Mouse (Mus musculus) neural tube, embryonic 12.5 days (tissue): Measurements from ENCODE around the gene Spcs1. TPM values are rescaled to one million over a fixed set of nuclear protein-coding genes. Genes with fewer than 3 reads are reported as not detected.
A peak's percentile ranks its signal among the peaks of the same experiment; 100 is the strongest.

ENCODE experiments used
- ATAC-seq: fragments of 200-750 bp; cut with Nextera tagmentation; 2 replicates; pipeline ENCODE4 v1.8.0; 2017; ENCODE audit warnings: low read depth, mild to moderate bottlenecking, moderate TSS enrichment, moderate library complexity; ENCODE audit not compliant: low FRiP score
- H3K27ac ChIP-seq: fragments of 300-500 bp; sonication (generic); 2 replicates; pipeline ENCODE4 v1.5.1; 2016
- H3K27me3 ChIP-seq: fragments of 300-500 bp; sonication (generic); replicated peaks from 2 replicates; pipeline ENCODE4 v1.6.1; 2016; ENCODE audit warnings: mild to moderate bottlenecking
- H3K36me3 ChIP-seq: fragments of 300-500 bp; sonication (generic); 2 replicates; pipeline ENCODE4 v1.6.1; 2016; ENCODE audit warnings: mild to moderate bottlenecking
- H3K4me1 ChIP-seq: fragments of 300-500 bp; sonication (generic); 2 replicates; pipeline ENCODE4 v1.6.1; 2016
- H3K4me2 ChIP-seq: fragments of 300-500 bp; sonication (generic); replicated peaks from 2 replicates; pipeline ENCODE4 v1.6.1; 2016; ENCODE audit warnings: mild to moderate bottlenecking
- H3K4me3 ChIP-seq: fragments of 300-500 bp; sonication (generic); 2 replicates; pipeline ENCODE4 v1.5.1; 2016
- H3K9ac ChIP-seq: fragments of 300-500 bp; sonication (generic); 2 replicates; pipeline ENCODE4 v1.6.1; 2016; ENCODE audit warnings: mild to moderate bottlenecking
- H3K9me3 ChIP-seq: fragments of 300-500 bp; sonication (generic); 2 replicates; pipeline ENCODE4 v1.6.1; 2016; ENCODE audit warnings: mild to moderate bottlenecking
- WGBS: fragments of 180-500 bp; shearing (Covaris S2); methylation state at CpG from one replicate; pipeline ENCODE4 v1.1.7; 2016; 5-methylcytosine and 5-hydroxymethylcytosine counted together
- polyA plus RNA-seq: library from polyadenylated mRNA; unstranded; fragments of >200 nt; fragmentation: Nextera tagmentation; extraction: Ambion mirVana; gene quantifications from 2 replicates; pipeline ENCODE4 v1.2.1, GENCODE M21; 2016

Gene Spcs1
- polyA plus RNA-seq, 1 experiment from 2014 or later = 299 TPM

- WGBS = 93% methylated on average over 2 of the region's 2 CpGs
- ATAC-seq = no peak
- Histone ChIP-seq H3K36me3 (peaks cover 24% of the 10 kb centered on the region), H3K9ac (no peak overlapping the region), H3K4me2 (no peak overlapping the region), H3K27me3 (no peaks in the 10 kb centered on the region), H3K9me3 (no peaks in the 10 kb centered on the region), H3K4me3 (no peak overlapping the region), H3K27ac (no peak overlapping the region), H3K4me1 (peaks cover 16% of the 10 kb centered on the region)
Observed at GRCm38 (mm10) chr14:31004527-31004926, 3.1 kb upstream of the Spcs1 start.

DNA sequence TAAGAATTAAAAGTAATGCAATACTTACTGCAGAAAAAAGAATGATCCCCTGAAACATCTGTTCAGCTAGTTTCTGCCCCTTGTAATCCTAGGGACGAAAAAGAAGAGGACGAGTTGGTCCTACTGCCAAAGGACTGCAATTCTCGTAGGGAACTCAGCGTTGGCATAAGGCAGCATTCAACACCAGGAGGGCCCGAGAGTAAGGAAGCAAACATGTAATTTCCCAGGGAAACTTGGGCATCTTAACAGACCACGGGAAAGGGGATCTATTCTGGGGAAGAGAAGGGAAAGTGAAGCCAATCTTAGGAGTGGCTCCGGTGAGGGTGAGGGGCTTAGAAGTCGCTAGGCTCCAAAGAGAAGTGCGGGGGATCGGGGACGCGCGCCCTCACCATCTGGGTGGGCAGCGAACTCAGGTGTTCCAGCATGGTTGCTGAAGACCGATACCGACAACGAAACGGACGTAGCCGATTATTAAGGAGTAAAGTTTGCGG lies 611 bp downstream of the Spcs1 start:
- H3K27ac ChIP-seq = 0 out of 2 replicates have a peak overlapping the region, but pooled peaks have one; percentile 79
- no peaks in the 10 kb centered on the region for H3K27me3 ChIP-seq
- peak overlapping the region; percentile 90 for H3K9ac ChIP-seq
- peaks cover 16% of the 10 kb centered on the region for H3K4me1 ChIP-seq
- peaks cover 9% of the 10 kb centered on the region; the same call in 1 of the 2 replicates for H3K36me3 ChIP-seq
- peak; percentile 43 for ATAC-seq
- under 1% methylated on average over 21 of the region's 21 CpGs for WGBS
- peak overlapping the region; percentile 98 for H3K4me3 ChIP-seq
- H3K9me3 ChIP-seq = no peaks in the 10 kb centered on the region
- peak overlapping the region; percentile 73 for H3K4me2 ChIP-seq

GRCm38 (mm10) chr14:31000356-31000755 lies 1.1 kb downstream of the Spcs1 start:
- H3K27me3 ChIP-seq = no peaks in the 10 kb centered on the region
- ATAC-seq = no peak
- no peaks in the 10 kb centered on the region for H3K9me3 ChIP-seq
- peak overlapping the region; percentile 73 for H3K4me2 ChIP-seq
- no peak overlapping the region for H3K27ac ChIP-seq
- 65% methylated on average over 10 of the region's 10 CpGs for WGBS
- peaks cover 16% of the 10 kb centered on the region for H3K4me1 ChIP-seq
- H3K4me3 ChIP-seq = peak overlapping the region; percentile 98
- peaks cover 9% of the 10 kb centered on the region; the same call in 1 of the 2 replicates for H3K36me3 ChIP-seq
- H3K9ac ChIP-seq = no peak overlapping the region; the same call in 1 of the 2 replicates

DNA sequence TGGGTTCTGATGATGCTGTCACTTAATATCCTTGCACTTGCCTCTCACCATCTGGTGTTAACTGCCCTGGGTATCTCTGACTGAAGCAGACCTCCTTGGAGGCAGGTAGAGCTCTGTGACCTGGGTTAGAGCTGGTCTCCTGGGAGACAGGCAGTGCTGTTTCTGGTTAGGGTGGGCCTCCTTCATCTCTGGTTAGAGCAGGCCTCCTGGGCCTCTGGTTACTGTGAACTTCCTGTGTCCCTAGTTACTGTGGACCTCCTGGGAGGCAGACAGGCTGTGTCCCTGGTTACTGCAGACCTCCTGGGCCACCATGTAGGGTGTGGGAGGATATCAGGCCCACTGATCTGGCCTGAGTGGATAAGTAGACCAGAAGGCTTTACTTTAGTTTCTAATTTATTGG lies 5.1 kb downstream of the Spcs1 start:
- no peak overlapping the region for H3K27ac ChIP-seq
- no peaks in the 10 kb centered on the region for H3K27me3 ChIP-seq
- no peak overlapping the region for H3K4me2 ChIP-seq
- H3K4me3 ChIP-seq = no peak overlapping the region
- peaks cover 10% of the 10 kb centered on the region for H3K4me1 ChIP-seq
- H3K9me3 ChIP-seq = no peaks in the 10 kb centered on the region
- H3K9ac ChIP-seq = no peak overlapping the region
- H3K36me3 ChIP-seq = peaks cover 9% of the 10 kb centered on the region; the same call in 1 of the 2 replicates
- no peak for ATAC-seq

GRCm38 (mm10) chr14:30976222-30976621 lies 25.2 kb downstream of the Spcs1 start:
- WGBS = 87% methylated on average over 3 of the region's 3 CpGs
- no peak for ATAC-seq
- no peaks in the 10 kb centered on the region for H3K9me3 ChIP-seq
- no peak overlapping the region for H3K4me2 ChIP-seq
- H3K9ac ChIP-seq = no peak overlapping the region
- no peak overlapping the region for H3K27ac ChIP-seq
- H3K36me3 ChIP-seq = peaks cover 31% of the 10 kb centered on the region
- no peak overlapping the region for H3K4me3 ChIP-seq
- no peaks in the 10 kb centered on the region for H3K27me3 ChIP-seq
- no peaks in the 10 kb centered on the region for H3K4me1 ChIP-seq

- Histone ChIP-seq H3K9ac (no peak overlapping the region), H3K27me3 (no peaks in the 10 kb centered on the region), H3K9me3 (no peaks in the 10 kb centered on the region), H3K4me1 (no peaks in the 10 kb centered on the region), H3K36me3 (peaks cover 33% of the 10 kb centered on the region), H3K4me2 (no peak overlapping the region), H3K27ac (no peak overlapping the region), H3K4me3 (no peak overlapping the region)
- 59% methylated on average over 6 of the region's 6 CpGs for WGBS
- no peak for ATAC-seq
Observed at GRCm38 (mm10) chr14:30974204-30974603, 27.3 kb downstream of the Spcs1 start.

DNA sequence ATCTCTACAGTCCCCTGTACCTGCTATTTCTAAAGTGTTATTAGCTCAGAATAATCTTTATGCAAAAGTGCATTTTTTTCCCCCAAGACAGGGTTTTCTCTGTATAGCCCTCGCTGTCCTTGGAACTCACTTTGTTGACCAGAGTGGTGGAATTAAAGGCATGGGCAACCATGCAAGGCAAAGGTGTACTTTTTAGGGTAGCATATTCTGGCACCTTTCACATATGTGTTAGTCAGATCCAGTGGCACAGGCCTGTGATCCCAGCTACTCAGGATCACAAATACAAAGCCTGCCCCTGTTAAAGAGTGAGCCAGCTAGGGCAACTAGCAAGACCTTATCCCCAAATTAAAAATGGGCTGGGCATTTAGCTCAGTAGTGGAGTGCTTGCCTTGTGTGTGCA lies 41.1 kb downstream of the Spcs1 start:
- Histone ChIP-seq H3K4me1 (no peaks in the 10 kb centered on the region), H3K9ac (no peak overlapping the region), H3K4me2 (no peak overlapping the region), H3K27ac (no peak overlapping the region), H3K27me3 (no peaks in the 10 kb centered on the region), H3K36me3 (peaks cover 22% of the 10 kb centered on the region), H3K9me3 (no peaks in the 10 kb centered on the region), H3K4me3 (no peak overlapping the region)
- WGBS = 95% methylated on average over 1 of the region's 1 CpGs
- ATAC-seq = no peak

DNA sequence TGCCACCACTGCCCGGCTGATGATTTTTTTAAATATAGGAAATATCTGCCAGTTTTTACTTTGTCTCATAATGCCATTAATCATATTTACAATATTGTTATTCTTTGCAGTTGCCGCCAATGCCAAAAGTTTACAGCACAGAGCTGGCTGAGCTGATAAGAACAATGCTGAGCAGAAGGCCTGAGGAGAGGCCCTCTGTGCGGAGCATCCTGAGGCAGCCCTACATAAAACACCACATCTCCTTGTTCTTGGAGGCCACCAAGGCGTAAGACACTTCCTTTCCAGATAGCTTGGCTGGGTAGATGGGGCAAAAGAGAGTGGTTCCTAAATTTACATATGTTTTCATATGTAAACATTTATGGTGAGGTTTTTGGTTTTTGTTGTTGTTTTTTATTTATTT lies 42.4 kb downstream of the Spcs1 start:
- Histone ChIP-seq H3K4me3 (no peak overlapping the region), H3K27me3 (no peaks in the 10 kb centered on the region), H3K9ac (no peak overlapping the region), H3K4me1 (no peaks in the 10 kb centered on the region), H3K4me2 (no peak overlapping the region), H3K36me3 (peaks cover 26% of the 10 kb centered on the region), H3K27ac (no peak overlapping the region), H3K9me3 (no peaks in the 10 kb centered on the region)
- no peak for ATAC-seq
- 93% methylated on average over 4 of the region's 4 CpGs for WGBS

GRCm38 (mm10) chr14:30958517-30958916 lies 43.0 kb downstream of the Spcs1 start:
- Histone ChIP-seq H3K4me1 (no peaks in the 10 kb centered on the region), H3K36me3 (peaks cover 29% of the 10 kb centered on the region), H3K9ac (no peak overlapping the region), H3K27me3 (no peaks in the 10 kb centered on the region), H3K4me2 (no peak overlapping the region), H3K9me3 (no peaks in the 10 kb centered on the region), H3K27ac (no peak overlapping the region), H3K4me3 (no peak overlapping the region)
- no peak for ATAC-seq
- WGBS = 84% methylated on average over 2 of the region's 2 CpGs

DNA sequence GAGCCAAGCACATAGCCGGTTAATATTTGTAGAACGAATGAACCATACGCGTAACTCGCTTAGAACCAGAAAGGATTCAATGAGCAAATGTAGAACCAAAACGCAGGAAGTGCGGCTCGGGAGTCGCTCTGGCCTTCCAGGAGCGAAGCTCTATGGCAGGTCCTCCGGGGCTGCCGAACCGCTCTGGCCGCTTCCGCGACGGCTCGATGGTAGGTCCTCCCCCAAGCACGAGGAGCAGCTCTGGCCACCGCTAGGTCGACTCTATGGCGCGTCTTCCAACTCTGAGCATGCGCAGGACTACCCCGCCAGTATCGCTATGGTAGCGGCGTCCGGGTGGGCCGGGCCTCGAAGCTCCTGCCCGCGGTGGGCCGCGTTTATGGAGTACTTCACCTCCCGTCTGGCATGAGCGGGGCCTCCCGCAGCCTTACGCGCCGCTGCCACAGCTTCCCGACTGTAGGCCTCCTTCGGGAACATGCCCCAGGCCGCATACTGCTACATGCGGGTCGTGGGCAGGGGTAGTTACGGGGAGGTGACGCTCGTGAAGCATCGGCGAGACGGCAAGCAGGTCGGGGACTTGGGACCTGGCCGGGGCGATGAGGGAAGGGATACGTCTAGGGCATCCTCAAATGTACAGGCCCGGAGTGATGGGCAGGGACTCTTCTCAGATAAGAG lies 50.2 kb downstream of the Spcs1 start, which contains the start of gene Nek4:
Nek4 (plus strand) TSS at position 224 of the 672 bp plus-strand sequence.
- Histone ChIP-seq H3K36me3 (peaks cover 7% of the 10 kb centered on the region; the same call in 1 of the 2 replicates), H3K4me1 (peaks cover 6% of the 10 kb centered on the region), H3K27ac (no peak within 1 kb of the TSS), H3K4me2 (peak within 1 kb of the TSS; percentile 73), H3K4me3 (peak within 1 kb of the TSS; percentile 66), H3K27me3 (no peaks in the 10 kb centered on the region), H3K9ac (peak within 1 kb of the TSS; percentile 69), H3K9me3 (no peaks in the 10 kb centered on the region)
- peak; percentile 98 for ATAC-seq
- under 1% methylated on average over 57 of the region's 57 CpGs for WGBS

GRCm38 (mm10) chr14:30949986-30950385 lies 51.5 kb downstream of the Spcs1 start:
- Histone ChIP-seq H3K9me3 (no peaks in the 10 kb centered on the region), H3K4me2 (no peak overlapping the region), H3K27me3 (no peaks in the 10 kb centered on the region), H3K27ac (no peak overlapping the region), H3K4me1 (peaks cover 6% of the 10 kb centered on the region), H3K36me3 (0 out of 2 replicates have a peak, but pooled peaks cover 7% of the 10 kb centered on the region), H3K9ac (no peak overlapping the region), H3K4me3 (no peak overlapping the region)
- no peak for ATAC-seq
- WGBS = 96% methylated on average over 10 of the region's 10 CpGs
